Mouse (Mus musculus): ENCODE data around the gene Olfr1134.
"Not testable (repeated sequence)": the region's sequence is repeated elsewhere in the genome, so short reads cannot be mapped to it uniquely, and the experiment has no call there.

The Olfr1134 gene

GRCm38 (mm10) chr2:87658360-87658759, at the start of gene Olfr1134:
TSS of gene Olfr1134 (minus strand) at chr2:87658460.
- CTCF ChIA-PET: no interaction called here

- CTCF ChIA-PET: no interaction called here
Observed at GRCm38 (mm10) chr2:87693847-87694246, 35.6 kb upstream of the Olfr1134 start, which contains the start of gene Olfr1136. TSS of gene Olfr1136 (minus strand) at chr2:87693947.

- CTCF ChIA-PET: no interaction called here
Observed at GRCm38 (mm10) chr2:87673564-87673963, 15.3 kb upstream of the Olfr1134 start, which contains the start of gene Olfr1135. TSS of gene Olfr1135 (minus strand) at chr2:87673664.

GRCm38 (mm10) chr2:87647274-87647673, 11.0 kb downstream of the Olfr1134 start, which contains the start of gene Olfr1133:
TSS of gene Olfr1133 (minus strand) at chr2:87647374.
- CTCF ChIA-PET: no interaction called here

- CTCF ChIA-PET: no interaction called here
Observed at GRCm38 (mm10) chr2:87642441-87642840, 15.8 kb downstream of the Olfr1134 start.

GRCm38 (mm10) chr2:87637435-87637834, 20.8 kb downstream of the Olfr1134 start, which contains the start of gene Olfr1132:
TSS of gene Olfr1132 (minus strand) at chr2:87637535.
- CTCF ChIA-PET: no interaction called here

- CTCF ChIA-PET: no interaction called here
Observed at GRCm38 (mm10) chr2:87626804-87627203, 31.5 kb downstream of the Olfr1134 start, which contains the start of gene Olfr1131. TSS of gene Olfr1131 (plus strand) at chr2:87627104.

GRCm38 (mm10) chr2:87605912-87606311, 52.3 kb downstream of the Olfr1134 start, which contains the start of gene Olfr1130:
TSS of gene Olfr1130 (plus strand) at chr2:87606212.
- CTCF ChIA-PET: not testable (repeated sequence)
